Mouse (Mus musculus): ENCODE data around the gene Cabp2. TPM values are rescaled to one million over a fixed set of nuclear protein-coding genes. Genes with fewer than 3 reads are reported as not detected.

Gene Cabp2
- polyA plus RNA-seq, 1 experiment from 2014 or later: not detected

DNA sequence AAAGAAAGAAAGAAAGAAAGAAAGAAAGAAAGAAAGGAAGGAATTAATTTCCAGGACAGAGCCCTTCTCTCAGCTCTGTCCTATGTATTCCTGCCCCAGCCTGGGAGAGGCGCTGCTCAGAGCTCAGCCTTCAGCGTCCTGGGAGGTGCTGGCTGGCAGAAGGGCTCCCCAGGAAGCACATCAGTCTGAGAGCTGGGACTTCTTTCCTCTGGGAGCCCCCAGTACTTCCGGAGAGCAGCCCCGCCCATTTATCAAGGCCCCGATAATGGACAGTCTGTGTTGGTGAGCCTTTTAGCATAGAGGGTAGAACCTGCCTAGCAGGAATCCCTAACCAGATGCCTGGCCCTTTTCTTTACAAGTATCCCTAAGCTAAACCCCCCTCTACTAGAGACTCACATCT lies 6.8 kb downstream of the Cabp2 start:
- no peaks in the 10 kb centered on the region for H3K9me3 ChIP-seq (replicated peaks; ENCODE audit: control insufficient read depth, low read length)
- no peak overlapping the region for H3K27ac ChIP-seq (replicated peaks; ENCODE audit: low read depth, low read length)
- H3K4me3 ChIP-seq (ENCODE audit: low read depth, low read length): no peak overlapping the region
- no peak overlapping the region for H3K4me2 ChIP-seq (ENCODE audit: low read depth, low read length)
- no peaks in the 10 kb centered on the region for H3K4me1 ChIP-seq (ENCODE audit: control insufficient read depth, insufficient read depth, low read length)
- 51% methylated on average over 5 of the region's 5 CpGs for WGBS
- ATAC-seq (replicated peaks; ENCODE audit: insufficient number of reproducible peaks, low FRiP score, low TSS enrichment, low read depth) (no peak), DNase-seq (ENCODE audit: low spot score) (no peak)
- no peak overlapping the region for H3K9ac ChIP-seq (replicated peaks; ENCODE audit: low read length)
- no peaks in the 10 kb centered on the region for H3K36me3 ChIP-seq (replicated peaks; ENCODE audit: control insufficient read depth, insufficient read depth, low read depth, low read length)
- H3K27me3 ChIP-seq (ENCODE audit: control insufficient read depth, insufficient read depth, low read length): no peaks in the 10 kb centered on the region

DNA sequence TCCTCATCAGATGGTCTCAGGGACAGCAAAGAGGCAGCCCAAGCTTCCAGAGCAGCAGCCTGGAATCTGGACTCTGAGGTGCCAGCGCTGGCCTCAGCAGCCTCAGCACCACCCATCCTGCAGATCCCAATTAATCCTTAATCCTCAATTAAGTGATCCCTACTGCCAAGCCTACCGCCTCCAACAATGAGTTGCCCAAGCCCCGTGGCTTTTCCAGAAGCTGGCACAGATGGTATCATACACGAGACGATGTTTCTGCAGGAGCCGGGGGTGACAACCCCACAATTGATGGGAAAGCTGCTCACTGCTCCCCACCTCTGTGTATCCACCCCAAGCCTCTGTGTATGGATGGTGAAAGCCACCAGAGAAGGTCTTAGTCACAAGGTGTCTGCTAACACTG lies 7.8 kb downstream of the Cabp2 start:
- ATAC-seq (replicated peaks; ENCODE audit: insufficient number of reproducible peaks, low FRiP score, low TSS enrichment, low read depth): no peak

DNA sequence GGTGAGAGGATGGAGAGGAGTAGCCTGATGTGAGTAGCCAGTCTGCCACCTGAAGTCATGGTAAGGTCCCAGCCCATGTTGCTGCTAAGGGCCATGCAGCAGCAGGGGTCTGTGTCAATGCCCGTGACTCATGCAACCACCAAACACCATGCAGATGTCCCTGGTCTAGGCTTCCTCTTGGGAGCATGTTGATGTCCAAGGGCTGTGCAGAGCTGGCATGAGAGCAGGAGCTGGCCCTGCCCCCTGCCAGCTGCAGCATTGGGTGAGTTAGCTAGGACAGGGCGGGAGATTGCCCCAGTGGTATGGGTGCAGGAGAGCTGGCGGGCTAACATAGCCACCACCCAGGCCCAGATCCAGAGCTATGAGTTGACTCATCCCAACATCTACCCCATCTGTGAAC lies 9.1 kb downstream of the Cabp2 start:
- Histone ChIP-seq H3K9me3 (replicated peaks; ENCODE audit: control insufficient read depth, low read length) (no peaks in the 10 kb centered on the region), H3K36me3 (replicated peaks; ENCODE audit: control insufficient read depth, insufficient read depth, low read depth, low read length) (no peaks in the 10 kb centered on the region), H3K4me1 (ENCODE audit: control insufficient read depth, insufficient read depth, low read length) (no peaks in the 10 kb centered on the region), H3K9ac (replicated peaks; ENCODE audit: low read length) (no peak overlapping the region), H3K4me2 (ENCODE audit: low read depth, low read length) (no peak overlapping the region), H3K4me3 (ENCODE audit: low read depth, low read length) (no peak overlapping the region), H3K27ac (replicated peaks; ENCODE audit: low read depth, low read length) (no peak overlapping the region), H3K27me3 (ENCODE audit: control insufficient read depth, insufficient read depth, low read length) (no peaks in the 10 kb centered on the region)
- DNase-seq (ENCODE audit: low spot score) (no peak), ATAC-seq (replicated peaks; ENCODE audit: insufficient number of reproducible peaks, low FRiP score, low TSS enrichment, low read depth) (no peak)
- WGBS: 94% methylated on average over 3 of the region's 3 CpGs

More for the DNA sequence above, 7.8 kb downstream of the Cabp2 start:
- no peaks in the 10 kb centered on the region for H3K9me3 ChIP-seq (replicated peaks; ENCODE audit: control insufficient read depth, low read length)
- no peaks in the 10 kb centered on the region for H3K4me1 ChIP-seq (ENCODE audit: control insufficient read depth, insufficient read depth, low read length)
- no peak overlapping the region for H3K9ac ChIP-seq (replicated peaks; ENCODE audit: low read length)
- 77% methylated on average over 6 of the region's 6 CpGs for WGBS
- no peak overlapping the region for H3K4me3 ChIP-seq (ENCODE audit: low read depth, low read length)
- no peaks in the 10 kb centered on the region for H3K36me3 ChIP-seq (replicated peaks; ENCODE audit: control insufficient read depth, insufficient read depth, low read depth, low read length)
- H3K4me2 ChIP-seq (ENCODE audit: low read depth, low read length): no peak overlapping the region
- H3K27ac ChIP-seq (replicated peaks; ENCODE audit: low read depth, low read length): no peak overlapping the region
- no peaks in the 10 kb centered on the region for H3K27me3 ChIP-seq (ENCODE audit: control insufficient read depth, insufficient read depth, low read length)
- no peak for DNase-seq (ENCODE audit: low spot score)

DNA sequence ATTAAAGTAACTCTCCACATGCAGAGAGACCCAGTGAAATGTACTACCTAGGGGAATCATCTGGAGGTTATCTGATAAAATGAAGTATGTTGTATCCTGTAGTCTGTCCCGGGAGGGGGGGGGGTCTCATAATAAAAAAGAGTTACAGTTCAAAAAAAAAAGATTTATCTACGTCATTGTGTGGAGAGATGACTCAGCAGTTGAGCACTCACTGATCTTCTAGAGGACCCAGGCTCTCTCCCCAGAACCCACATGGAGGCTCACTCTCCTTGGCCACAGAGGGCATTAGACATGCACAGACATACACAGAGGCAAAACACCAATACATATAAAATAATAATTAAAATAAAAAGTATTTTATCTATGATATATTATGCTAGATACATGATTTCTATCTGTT lies 10.0 kb downstream of the Cabp2 start:
- no peak overlapping the region for H3K4me2 ChIP-seq (ENCODE audit: low read depth, low read length)
- WGBS: 74% methylated on average over 2 of the region's 2 CpGs
- H3K9ac ChIP-seq (replicated peaks; ENCODE audit: low read length): no peak overlapping the region
- H3K4me3 ChIP-seq (ENCODE audit: low read depth, low read length): no peak overlapping the region
- no peaks in the 10 kb centered on the region for H3K27me3 ChIP-seq (ENCODE audit: control insufficient read depth, insufficient read depth, low read length)
- ATAC-seq (replicated peaks; ENCODE audit: insufficient number of reproducible peaks, low FRiP score, low TSS enrichment, low read depth) (no peak), DNase-seq (ENCODE audit: low spot score) (no peak)
- no peaks in the 10 kb centered on the region for H3K9me3 ChIP-seq (replicated peaks; ENCODE audit: control insufficient read depth, low read length)
- H3K36me3 ChIP-seq (replicated peaks; ENCODE audit: control insufficient read depth, insufficient read depth, low read depth, low read length): no peaks in the 10 kb centered on the region
- H3K27ac ChIP-seq (replicated peaks; ENCODE audit: low read depth, low read length): no peak overlapping the region
- H3K4me1 ChIP-seq (ENCODE audit: control insufficient read depth, insufficient read depth, low read length): no peaks in the 10 kb centered on the region

DNA sequence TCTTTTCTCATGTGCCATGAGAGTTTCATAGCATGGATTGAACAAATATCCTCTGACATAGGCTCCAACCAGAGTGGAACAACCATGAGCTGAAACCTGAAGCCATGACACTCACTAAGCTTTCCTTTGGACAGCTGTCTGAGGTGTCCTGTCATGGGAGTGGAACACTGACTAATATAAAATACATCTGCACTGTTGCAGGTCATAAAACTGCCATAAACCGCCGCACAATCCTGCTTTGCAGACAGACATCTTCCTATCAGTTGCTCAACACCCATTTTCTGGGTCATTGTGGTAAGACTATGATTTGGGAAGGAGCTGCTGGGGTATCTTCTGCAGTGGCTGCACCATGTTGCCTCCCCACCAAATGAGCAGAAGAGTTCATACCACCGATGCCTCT lies 11.4 kb downstream of the Cabp2 start:
- ATAC-seq (replicated peaks; ENCODE audit: insufficient number of reproducible peaks, low FRiP score, low TSS enrichment, low read depth): no peak
- no peaks in the 10 kb centered on the region for H3K9me3 ChIP-seq (replicated peaks; ENCODE audit: control insufficient read depth, low read length)
- no peaks in the 10 kb centered on the region for H3K36me3 ChIP-seq (replicated peaks; ENCODE audit: control insufficient read depth, insufficient read depth, low read depth, low read length)
- no peak overlapping the region for H3K9ac ChIP-seq (replicated peaks; ENCODE audit: low read length)
- H3K27ac ChIP-seq (replicated peaks; ENCODE audit: low read depth, low read length): no peak overlapping the region
- no peaks in the 10 kb centered on the region for H3K4me1 ChIP-seq (ENCODE audit: control insufficient read depth, insufficient read depth, low read length)
- no peak overlapping the region for H3K4me2 ChIP-seq (ENCODE audit: low read depth, low read length)
- no peak for DNase-seq (ENCODE audit: low spot score)
- WGBS: 88% methylated on average over 3 of the region's 3 CpGs
- no peak overlapping the region for H3K4me3 ChIP-seq (ENCODE audit: low read depth, low read length)
- H3K27me3 ChIP-seq (ENCODE audit: control insufficient read depth, insufficient read depth, low read length): no peaks in the 10 kb centered on the region

DNA sequence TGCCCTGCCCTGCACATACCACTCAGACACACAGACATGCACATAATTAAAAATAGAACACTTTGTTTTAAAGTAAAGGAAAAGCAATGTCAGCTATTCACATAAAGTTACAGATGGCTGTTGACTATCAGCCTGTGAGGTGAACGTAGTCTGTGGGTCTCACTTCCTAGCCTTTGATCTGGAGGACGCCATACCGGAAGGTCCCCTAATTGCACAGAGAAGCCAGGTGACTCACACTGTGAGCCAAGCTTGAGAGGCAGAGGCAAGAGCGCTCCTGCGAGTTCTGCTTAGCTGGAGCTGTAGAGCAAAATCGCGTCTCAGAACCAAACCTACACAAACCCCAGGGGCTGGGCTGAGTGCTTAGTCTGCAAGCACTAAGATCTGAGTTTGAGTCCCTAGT lies 12.4 kb downstream of the Cabp2 start:
- no peak for DNase-seq (ENCODE audit: low spot score)
- Histone ChIP-seq H3K4me1 (ENCODE audit: control insufficient read depth, insufficient read depth, low read length) (no peaks in the 10 kb centered on the region), H3K27ac (replicated peaks; ENCODE audit: low read depth, low read length) (no peak overlapping the region)

DNA sequence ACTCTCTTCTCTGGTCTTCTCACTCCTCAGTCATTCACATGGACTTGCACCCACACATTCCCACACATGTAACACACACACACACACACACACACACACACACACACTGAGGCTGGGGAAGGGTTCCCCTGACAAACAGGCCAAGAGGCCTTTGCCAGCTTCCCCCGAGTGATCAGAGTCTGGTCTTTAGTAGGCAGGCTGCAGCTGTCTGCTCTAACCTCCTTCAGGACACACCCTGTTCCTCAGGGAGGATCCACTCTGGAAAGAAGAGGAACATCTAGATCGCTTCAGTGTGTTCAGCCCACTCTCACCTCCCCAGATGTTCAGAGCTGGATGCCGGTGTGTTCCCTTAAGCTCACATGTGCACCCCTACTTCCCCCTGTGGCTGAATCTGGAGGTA lies 13.0 kb downstream of the Cabp2 start:
- H3K36me3 ChIP-seq (replicated peaks; ENCODE audit: control insufficient read depth, insufficient read depth, low read depth, low read length): no peaks in the 10 kb centered on the region
- H3K4me3 ChIP-seq (ENCODE audit: low read depth, low read length): no peak overlapping the region
- ATAC-seq (replicated peaks; ENCODE audit: insufficient number of reproducible peaks, low FRiP score, low TSS enrichment, low read depth) (no peak), DNase-seq (ENCODE audit: low spot score) (no peak)
- 63% methylated on average over 3 of the region's 3 CpGs for WGBS
- no peak overlapping the region for H3K4me2 ChIP-seq (ENCODE audit: low read depth, low read length)
- H3K27me3 ChIP-seq (ENCODE audit: control insufficient read depth, insufficient read depth, low read length): no peaks in the 10 kb centered on the region
- H3K27ac ChIP-seq (replicated peaks; ENCODE audit: low read depth, low read length): no peak overlapping the region
- no peaks in the 10 kb centered on the region for H3K4me1 ChIP-seq (ENCODE audit: control insufficient read depth, insufficient read depth, low read length)
- no peaks in the 10 kb centered on the region for H3K9me3 ChIP-seq (replicated peaks; ENCODE audit: control insufficient read depth, low read length)
- H3K9ac ChIP-seq (replicated peaks; ENCODE audit: low read length): no peak overlapping the region

More for the DNA sequence above, 12.4 kb downstream of the Cabp2 start:
- Histone ChIP-seq H3K9me3 (replicated peaks; ENCODE audit: control insufficient read depth, low read length) (no peaks in the 10 kb centered on the region), H3K9ac (replicated peaks; ENCODE audit: low read length) (no peak overlapping the region), H3K27me3 (ENCODE audit: control insufficient read depth, insufficient read depth, low read length) (no peaks in the 10 kb centered on the region), H3K4me3 (ENCODE audit: low read depth, low read length) (no peak overlapping the region), H3K36me3 (replicated peaks; ENCODE audit: control insufficient read depth, insufficient read depth, low read depth, low read length) (no peaks in the 10 kb centered on the region), H3K4me2 (ENCODE audit: low read depth, low read length) (no peak overlapping the region)
- WGBS: 79% methylated on average over 7 of the region's 7 CpGs
- no peak for ATAC-seq (replicated peaks; ENCODE audit: insufficient number of reproducible peaks, low FRiP score, low TSS enrichment, low read depth)

DNA sequence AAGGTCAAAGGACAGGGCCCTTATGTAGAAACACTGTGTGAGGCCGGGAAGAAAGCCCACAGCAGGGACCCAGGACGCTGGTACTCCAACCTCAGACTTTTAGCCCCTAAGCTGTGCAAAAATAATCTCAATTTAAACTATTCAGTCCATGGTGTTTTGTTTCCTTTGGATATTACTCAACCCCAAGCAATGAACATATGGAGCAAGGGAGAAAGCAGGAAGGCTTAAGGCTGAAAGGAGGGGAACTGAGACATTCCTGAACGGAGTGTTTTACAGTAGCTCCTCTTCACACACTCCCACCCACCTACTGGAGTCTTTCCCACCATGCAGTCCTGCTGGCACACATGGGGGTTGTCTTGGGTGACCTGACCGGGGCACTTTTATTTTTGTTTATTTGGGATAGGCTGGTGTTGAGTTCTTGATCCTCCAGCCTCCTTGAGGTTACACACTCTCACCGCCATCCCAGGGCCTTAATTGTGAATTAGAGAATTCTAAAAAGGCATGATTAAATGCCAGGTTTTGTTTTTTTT lies 13.5 kb downstream of the Cabp2 start:
- H3K9me3 ChIP-seq (replicated peaks; ENCODE audit: control insufficient read depth, low read length): no peaks in the 10 kb centered on the region
- 73% methylated on average over 5 of the region's 5 CpGs for WGBS
- ATAC-seq (replicated peaks; ENCODE audit: insufficient number of reproducible peaks, low FRiP score, low TSS enrichment, low read depth): no peak
- peaks cover 4% of the 10 kb centered on the region; the same call in 1 of the 2 replicates for H3K4me1 ChIP-seq (ENCODE audit: control insufficient read depth, insufficient read depth, low read length)
- H3K4me3 ChIP-seq (ENCODE audit: low read depth, low read length): no peak overlapping the region
- no peak overlapping the region for H3K27ac ChIP-seq (replicated peaks; ENCODE audit: low read depth, low read length)
- peaks cover 3% of the 10 kb centered on the region for H3K27me3 ChIP-seq (ENCODE audit: control insufficient read depth, insufficient read depth, low read length)
- H3K36me3 ChIP-seq (replicated peaks; ENCODE audit: control insufficient read depth, insufficient read depth, low read depth, low read length): no peaks in the 10 kb centered on the region
- H3K9ac ChIP-seq (replicated peaks; ENCODE audit: low read length): no peak overlapping the region
- no peak for DNase-seq (ENCODE audit: low spot score)
- no peak overlapping the region for H3K4me2 ChIP-seq (ENCODE audit: low read depth, low read length)

Data from embryonic facial prominence, embryonic 11.5 days (tissue).